Mouse (Mus musculus): Measurements from ENCODE around the gene Cenpu.

- TF ChIP-seq CTCF (IDR thresholded peaks at IDR 0.05; ENCODE audit: insufficient read depth, low read depth, low read length) (no peak), POLR2A (IDR thresholded peaks at IDR 0.05; ENCODE audit: insufficient read depth, low read depth, low read length) (no peak)
These were observed 59.7 kb downstream of the Cenpu start for GRCm38 (mm10) chr8:46611557-46611956.
